Mouse (Mus musculus) liver, embryonic 14.5 days (tissue): ENCODE data around the gene Ddx55. TPM values are rescaled to one million over a fixed set of nuclear protein-coding genes. Genes with fewer than 3 reads are reported as not detected.

Experiments used
- ATAC-seq: fragments of 200-750 bp; cut with Nextera tagmentation; 2 replicates; pipeline ENCODE4 v1.8.0; 2017; ENCODE audit warnings: moderate number of reproducible peaks, mild to moderate bottlenecking, moderate library complexity; ENCODE audit not compliant: insufficient read depth
- DNase-seq, 3 experiments: peaks; one replicate each; pipeline ENCODE4 v3.0.0-alpha.2; 2012 to 2013; ENCODE audit warnings: low read depth in 3 of 3, low spot score in 3 of 3
- H3K27ac ChIP-seq: fragments of 300-500 bp; sonication (generic); 2 replicates; pipeline ENCODE4 v1.5.1; 2014; ENCODE audit warnings: moderate library complexity, mild to moderate bottlenecking, control low read depth, inconsistent platforms
- H3K27me3 ChIP-seq: fragments of 300-500 bp; sonication (generic); 2 replicates; pipeline ENCODE4 v1.6.1; 2014; ENCODE audit warnings: mild to moderate bottlenecking, low read length, moderate library complexity; ENCODE audit not compliant: control insufficient read depth, insufficient read depth
- H3K36me3 ChIP-seq: fragments of 300-500 bp; sonication (generic); replicated peaks from 2 replicates; pipeline ENCODE4 v1.6.1; 2014; ENCODE audit warnings: low read depth; ENCODE audit not compliant: control insufficient read depth, insufficient read depth
- H3K4me1 ChIP-seq, 2 experiments: fragments of 200-500 bp in 1 of 2; fragments of 300-500 bp in 1 of 2; sonication (generic) in 1 of 2; replicated peaks; 2 replicates each; pipeline ENCODE4 v1.6.1; 2012 to 2014; ENCODE audit warnings: antibody characterized with exemption in 1 of 2, inconsistent platforms in 1 of 2, low read length in 1 of 2; ENCODE audit not compliant: control insufficient read depth in 2 of 2, insufficient read depth in 2 of 2
- H3K4me2 ChIP-seq: fragments of 300-500 bp; sonication (generic); 2 replicates; pipeline ENCODE4 v1.6.1; 2014; ENCODE audit warnings: low read depth, mild to moderate bottlenecking, control low read depth, moderate library complexity
- H3K4me3 ChIP-seq, 2 experiments: fragments of 200-500 bp in 1 of 2; fragments of 300-500 bp in 1 of 2; sonication (generic) in 1 of 2; 2 replicates each; pipeline ENCODE4 v1.5.1; 2012 to 2014; ENCODE audit warnings: low read depth in 2 of 2, low read length in 2 of 2, mild to moderate bottlenecking in 2 of 2, control low read depth in 1 of 2, inconsistent platforms in 1 of 2, moderate library complexity in 1 of 2; ENCODE audit not compliant: insufficient read depth in 1 of 2
- H3K9ac ChIP-seq: fragments of 300-500 bp; sonication (generic); replicated peaks from 2 replicates; pipeline ENCODE4 v1.6.1; 2014; ENCODE audit warnings: mild to moderate bottlenecking, control low read depth, moderate library complexity
- H3K9me3 ChIP-seq: fragments of 300-500 bp; sonication (generic); 2 replicates; pipeline ENCODE4 v1.6.1; 2016; ENCODE audit warnings: low read length, mixed read lengths; ENCODE audit not compliant: control insufficient read depth
- CTCF ChIP-seq: IDR thresholded peaks from 2 replicates; pipeline ENCODE4 v1.5.1; 2016; ENCODE audit warnings: antibody characterized with exemption, low read depth, control low read depth
- EP300 ChIP-seq: IDR thresholded peaks from 2 replicates; pipeline ENCODE4 v1.6.1; 2016; ENCODE audit warnings: antibody characterized with exemption, low read depth
- WGBS: fragments of 180-500 bp; shearing (Covaris S2); extraction: QIAGEN DNeasy Blood & Tissue Kit; methylation state at CpG from one replicate; pipeline ENCODE4 v1.1.7; 2014; ENCODE audit not compliant: insufficient replicate concordance; 5-methylcytosine and 5-hydroxymethylcytosine counted together
- polyA plus RNA-seq, 2 experiments: library from polyadenylated mRNA; depleted of rRNA in 1 of 2; stranded (reverse) in 1 of 2; unstranded in 1 of 2; fragments of >200 nt; fragmentation: Nextera tagmentation in 1 of 2; extraction: Ambion mirVana in 1 of 2; gene quantifications; 2 replicates each; pipeline versions ENCODE4 v1.2.1 to v1.2.3; 2012 to 2014

The Ddx55 gene
- polyA plus RNA-seq, 2 experiments, result 4.7 to 7.1 TPM

DNA sequence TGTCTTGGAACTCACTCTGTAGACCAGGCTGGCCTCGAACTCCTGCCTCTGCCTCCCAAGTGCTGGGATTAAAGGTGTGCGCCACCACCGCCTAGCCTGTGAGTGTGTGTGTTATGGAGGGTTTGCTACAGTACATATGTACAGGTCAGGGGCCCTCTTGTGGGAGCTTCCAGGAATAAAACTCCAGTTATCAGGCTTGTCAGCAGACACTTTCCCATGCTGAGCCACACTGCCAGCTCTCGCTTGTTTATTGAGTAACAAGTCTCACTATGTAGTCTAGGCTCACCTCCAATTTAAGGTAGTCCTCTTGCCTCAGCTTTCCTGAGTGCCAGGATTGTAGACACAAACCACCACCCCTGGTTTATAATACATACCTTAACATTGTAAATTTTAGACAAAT is 51.6 kb downstream of the Ddx55 start:
- ATAC-seq, result no peak
- Histone ChIP-seq H3K4me3 (no peak overlapping the region), H3K4me1 (0 out of 4 replicates have a peak, but pooled peaks cover 0 to 4% of the 10 kb centered on the region in 2 experiments), H3K9me3 (no peaks in the 10 kb centered on the region), H3K4me2 (no peak overlapping the region), H3K27ac (no peak overlapping the region), H3K36me3 (no peaks in the 10 kb centered on the region), H3K9ac (no peak overlapping the region), H3K27me3 (no peaks in the 10 kb centered on the region)
- WGBS, result 52% methylated on average over 4 of the region's 4 CpGs
- TF ChIP-seq EP300, result no peak
- TF ChIP-seq CTCF, result no peak; the same call in 1 of the 2 replicates
- no peak for DNase-seq

GRCm38 (mm10) chr5:124605041-124605622 is 52.5 kb downstream of the Ddx55 start:
- H3K27me3 ChIP-seq, result no peaks in the 10 kb centered on the region
- no peak overlapping the region for H3K4me3 ChIP-seq
- H3K27ac ChIP-seq, result no peak overlapping the region
- 0 out of 4 replicates have a peak, but pooled peaks cover 0 to 4% of the 10 kb centered on the region in 2 experiments for H3K4me1 ChIP-seq
- DNase-seq, result peak in 2 of 3 experiments; percentile 34
- H3K36me3 ChIP-seq, result no peaks in the 10 kb centered on the region
- TF ChIP-seq EP300, result no peak
- TF ChIP-seq CTCF, result no peak
- ATAC-seq, result peak; percentile 77
- H3K9ac ChIP-seq, result no peak overlapping the region
- no peaks in the 10 kb centered on the region for H3K9me3 ChIP-seq
- no peak overlapping the region for H3K4me2 ChIP-seq
- 62% methylated on average over 17 of the region's 17 CpGs for WGBS

- no peak for DNase-seq
- WGBS, result 46% methylated on average over 10 of the region's 10 CpGs
- peak; percentile 66 for TF ChIP-seq CTCF
- TF ChIP-seq EP300, result no peak
Measured at GRCm38 (mm10) chr5:124610965-124611364, 58.3 kb downstream of the Ddx55 start.

GRCm38 (mm10) chr5:124614709-124615108 is 62.0 kb downstream of the Ddx55 start:
- Histone ChIP-seq H3K4me3 (no peak overlapping the region), H3K9me3 (no peaks in the 10 kb centered on the region), H3K9ac (no peak overlapping the region), H3K36me3 (no peaks in the 10 kb centered on the region), H3K4me1 (no peaks in the 10 kb centered on the region), H3K27me3 (no peaks in the 10 kb centered on the region), H3K27ac (no peak overlapping the region), H3K4me2 (no peak overlapping the region)
- DNase-seq, result no peak
- TF ChIP-seq EP300 (no peak), CTCF (no peak)
- 40% methylated on average over 11 of the region's 11 CpGs for WGBS
- no peak for ATAC-seq

More at GRCm38 (mm10) chr5:124610965-124611364, 58.3 kb downstream of the Ddx55 start:
- Histone ChIP-seq H3K4me3 (no peak overlapping the region), H3K9me3 (no peaks in the 10 kb centered on the region), H3K4me1 (no peaks in the 10 kb centered on the region), H3K27me3 (no peaks in the 10 kb centered on the region), H3K27ac (no peak overlapping the region), H3K4me2 (no peak overlapping the region), H3K9ac (no peak overlapping the region), H3K36me3 (no peaks in the 10 kb centered on the region)
- 0 out of 2 replicates have a peak, but pooled peaks have one; percentile 31 for ATAC-seq

- ATAC-seq (no peak), DNase-seq (no peak)
- TF ChIP-seq EP300 (no peak), CTCF (no peak)
- H3K4me2 ChIP-seq, result no peak overlapping the region
- H3K9ac ChIP-seq, result no peak overlapping the region
- H3K4me1 ChIP-seq, result no peaks in the 10 kb centered on the region
- no peaks in the 10 kb centered on the region for H3K36me3 ChIP-seq
- H3K27me3 ChIP-seq, result no peaks in the 10 kb centered on the region
- no peak overlapping the region for H3K27ac ChIP-seq
- H3K9me3 ChIP-seq, result no peaks in the 10 kb centered on the region
- no peak overlapping the region for H3K4me3 ChIP-seq
- WGBS, result 72% methylated on average over 10 of the region's 10 CpGs
Measured at GRCm38 (mm10) chr5:124618711-124619110, 66.0 kb downstream of the Ddx55 start.

Other genes starting within 250 kb of the Ddx55 start
- gene Mphosph9, start 224.9 kb upstream of the Ddx55 start, polyA plus RNA-seq (2012; rRNA removed), result 2.6 and 3.4 TPM in 2 replicates
- 4.2 and 5.5 TPM in 2 replicates for gene Mphosph9, start 224.9 kb upstream of the Ddx55 start, polyA plus RNA-seq (2014; fragmentation: Nextera tagmentation; extraction: Ambion mirVana)
- 3.1 and 4.0 TPM in 2 replicates for gene 2810006K23Rik, start 224.8 kb upstream of the Ddx55 start, polyA plus RNA-seq (2012; rRNA removed)
- 3.4 and 4.2 TPM in 2 replicates for gene 2810006K23Rik, start 224.8 kb upstream of the Ddx55 start, polyA plus RNA-seq (2014; fragmentation: Nextera tagmentation; extraction: Ambion mirVana)
- 68.4 and 86.5 TPM in 2 replicates for gene Cdk2ap1, start 189.8 kb upstream of the Ddx55 start, polyA plus RNA-seq (2012; rRNA removed)
- 16.3 and 27.0 TPM in 2 replicates for gene Cdk2ap1, start 189.8 kb upstream of the Ddx55 start, polyA plus RNA-seq (2014; fragmentation: Nextera tagmentation; extraction: Ambion mirVana)
- 9.0 and 12.6 TPM in 2 replicates for gene Sbno1, start 126.9 kb upstream of the Ddx55 start, polyA plus RNA-seq (2012; rRNA removed)
- 34.2 and 35.1 TPM in 2 replicates for gene Sbno1, start 126.9 kb upstream of the Ddx55 start, polyA plus RNA-seq (2014; fragmentation: Nextera tagmentation; extraction: Ambion mirVana)
- gene Kmt5a, start 112.9 kb upstream of the Ddx55 start, polyA plus RNA-seq (2012; rRNA removed), result 47.6 and 58.6 TPM in 2 replicates
- 51.8 and 68.8 TPM in 2 replicates for gene Kmt5a, start 112.9 kb upstream of the Ddx55 start, polyA plus RNA-seq (2014; fragmentation: Nextera tagmentation; extraction: Ambion mirVana)
- 5.9 and 8.1 TPM in 2 replicates for gene Rilpl2, start 74.5 kb upstream of the Ddx55 start, polyA plus RNA-seq (2012; rRNA removed)
- 7.8 and 9.6 TPM in 2 replicates for gene Rilpl2, start 74.5 kb upstream of the Ddx55 start, polyA plus RNA-seq (2014; fragmentation: Nextera tagmentation; extraction: Ambion mirVana)
- 3.0 and 7.4 TPM in 2 replicates for gene Snrnp35, start 69.7 kb upstream of the Ddx55 start, polyA plus RNA-seq (2012; rRNA removed)
- 4.5 and 5.8 TPM in 2 replicates for gene Snrnp35, start 69.7 kb upstream of the Ddx55 start, polyA plus RNA-seq (2014; fragmentation: Nextera tagmentation; extraction: Ambion mirVana)
- 0.71 and 0.98 TPM in 2 replicates for gene Rilpl1, start 21.5 kb upstream of the Ddx55 start, polyA plus RNA-seq (2012; rRNA removed)
- 1.4 and 2.1 TPM in 2 replicates for gene Rilpl1, start 21.5 kb upstream of the Ddx55 start, polyA plus RNA-seq (2014; fragmentation: Nextera tagmentation; extraction: Ambion mirVana)
- gene Tmed2, start 12.2 kb upstream of the Ddx55 start, polyA plus RNA-seq (2012; rRNA removed), result 76.9 and 99.9 TPM in 2 replicates
- 321 and 328 TPM in 2 replicates for gene Tmed2, start 12.2 kb upstream of the Ddx55 start, polyA plus RNA-seq (2014; fragmentation: Nextera tagmentation; extraction: Ambion mirVana)
- gene Eif2b1, start 26.3 kb downstream of the Ddx55 start, polyA plus RNA-seq (2012; rRNA removed), result 19.7 and 25.7 TPM in 2 replicates
- 50.5 and 52.2 TPM in 2 replicates for gene Eif2b1, start 26.3 kb downstream of the Ddx55 start, polyA plus RNA-seq (2014; fragmentation: Nextera tagmentation; extraction: Ambion mirVana)
- gene Gtf2h3, start 26.3 kb downstream of the Ddx55 start, polyA plus RNA-seq (2012; rRNA removed), result 11.5 and 20.8 TPM in 2 replicates
- 21.8 and 24.4 TPM in 2 replicates for gene Gtf2h3, start 26.3 kb downstream of the Ddx55 start, polyA plus RNA-seq (2014; fragmentation: Nextera tagmentation; extraction: Ambion mirVana)
- 5.3 and 5.6 TPM in 2 replicates for gene Atp6v0a2, start 75.7 kb downstream of the Ddx55 start, polyA plus RNA-seq (2012; rRNA removed)
- 10.3 and 12.9 TPM in 2 replicates for gene Atp6v0a2, start 75.7 kb downstream of the Ddx55 start, polyA plus RNA-seq (2014; fragmentation: Nextera tagmentation; extraction: Ambion mirVana)
- 0.02 TPM in 2 replicates for gene Dnah10, start 172.2 kb downstream of the Ddx55 start, polyA plus RNA-seq (2012; rRNA removed)
- gene Dnah10, start 172.2 kb downstream of the Ddx55 start, polyA plus RNA-seq (2014; fragmentation: Nextera tagmentation; extraction: Ambion mirVana), result not detected in 2 replicates